Mouse (Mus musculus): Measurements from ENCODE around the gene Izumo1. TPM values are rescaled to one million over a fixed set of nuclear protein-coding genes. Genes with fewer than 3 reads are reported as not detected.

Izumo1 gene
- total RNA-seq, 4 experiments from 2014 or later = 0.20 to 0.53 (median 0.35) TPM

Other genes starting within 250 kb of the Izumo1 start
- gene Snrnp70, start 226.1 kb upstream of the Izumo1 start, total RNA-seq (2022) = 100 to 1,000 TPM in 1 of 4 experiments, 10 to 100 TPM in 3; 68.3 to 107 (median 86.7) TPM
- 1 to 10 TPM; 5.5 to 8.0 (median 6.9) TPM for gene Kcna7, start 216.2 kb upstream of the Izumo1 start, total RNA-seq (2022)
- gene Ntf5, start 208.1 kb upstream of the Izumo1 start, total RNA-seq (2022) = under 1 TPM; 0.30 to 0.50 (median 0.36) TPM
- gene Lhb, start 201.0 kb upstream of the Izumo1 start, total RNA-seq (2022) = not detected
- 100 to 1,000 TPM; 106 to 122 (median 112) TPM for gene Gys1, start 187.0 kb upstream of the Izumo1 start, total RNA-seq (2022)
- gene Ruvbl2, start 183.7 kb upstream of the Izumo1 start, total RNA-seq (2022) = 10 to 100 TPM; 23.1 to 31.5 (median 26.8) TPM
- 100 to 1,000 TPM; 164 to 329 (median 254) TPM for gene Ftl1, start 161.9 kb upstream of the Izumo1 start, total RNA-seq (2022)
- gene Bax, start 154.9 kb upstream of the Izumo1 start, total RNA-seq (2022) = 10 to 100 TPM; 24.3 to 26.9 (median 26.2) TPM
- not detected for gene Tulp2, start 139.9 kb upstream of the Izumo1 start, total RNA-seq (2022)
- 1 to 10 TPM; 3.8 to 8.5 (median 7.6) TPM for gene Gm45808, start 135.0 kb upstream of the Izumo1 start, total RNA-seq (2022)
- 10 to 100 TPM; 10.2 to 12.8 (median 11.5) TPM for gene Dhdh, start 133.0 kb upstream of the Izumo1 start, total RNA-seq (2022)
- 100 to 1,000 TPM; 130 to 149 (median 139) TPM for gene Nucb1, start 111.4 kb upstream of the Izumo1 start, total RNA-seq (2022)
- gene Ppp1r15a, start 95.5 kb upstream of the Izumo1 start, total RNA-seq (2022) = 10 to 100 TPM; 21.9 to 31.6 (median 28.0) TPM
- gene Plekha4, start 95.5 kb upstream of the Izumo1 start, total RNA-seq (2022) = 1 to 10 TPM; 2.6 to 4.2 (median 3.0) TPM
- 1 to 10 TPM in 3 of 4 experiments, under 1 TPM in 1; 0.40 to 2.0 (median 1.1) TPM for gene Hsd17b14, start 66.9 kb upstream of the Izumo1 start, total RNA-seq (2022)
- gene Bcat2, start 51.7 kb upstream of the Izumo1 start, total RNA-seq (2022) = 100 to 1,000 TPM; 295 to 316 (median 308) TPM
- gene Fgf21, start 6.3 kb upstream of the Izumo1 start, total RNA-seq (2022) = not detected
- gene Fut1, start 4.5 kb upstream of the Izumo1 start, total RNA-seq (2022) = not detected
- 10 to 100 TPM; 17.8 to 27.2 (median 26.2) TPM for gene Rasip1, start 5.7 kb downstream of the Izumo1 start, total RNA-seq (2022)
- 1 to 10 TPM; 2.0 to 5.9 (median 5.1) TPM for gene Mamstr, start 18.2 kb downstream of the Izumo1 start, total RNA-seq (2022)
- 1 to 10 TPM in 1 of 4 experiments, under 1 TPM in 3; 0.19 to 1.5 (median 0.58) TPM for gene Fut2, start 44.6 kb downstream of the Izumo1 start, total RNA-seq (2022)
- gene Ntn5, start 62.2 kb downstream of the Izumo1 start, total RNA-seq (2022) = under 1 TPM in 2 of 4 experiments, not detected in 2; 0.22 to 0.25 TPM
- under 1 TPM in 3 of 4 experiments, not detected in 1; 0.16 to 0.25 (median 0.23) TPM for gene Sec1, start 72.6 kb downstream of the Izumo1 start, total RNA-seq (2022)
- 1 to 10 TPM; 5.5 to 8.7 (median 8.1) TPM for gene Car11, start 78.0 kb downstream of the Izumo1 start, total RNA-seq (2022)
- gene Dbp, start 83.3 kb downstream of the Izumo1 start, total RNA-seq (2022) = 100 to 1,000 TPM in 3 of 4 experiments, 10 to 100 TPM in 1; 72.2 to 183 (median 152) TPM
- gene Rpl18, start 93.6 kb downstream of the Izumo1 start, total RNA-seq (2022) = 100 to 1,000 TPM; 552 to 697 (median 598) TPM
- gene Sphk2, start 96.2 kb downstream of the Izumo1 start, total RNA-seq (2022) = 10 to 100 TPM; 15.3 to 19.3 (median 18.4) TPM
- gene Fam83e, start 99.4 kb downstream of the Izumo1 start, total RNA-seq (2022) = under 1 TPM; 0.19 to 0.55 (median 0.44) TPM
- gene Spaca4, start 104.0 kb downstream of the Izumo1 start, total RNA-seq (2022) = not detected
- gene Lmtk3, start 161.9 kb downstream of the Izumo1 start, total RNA-seq (2022) = under 1 TPM in 1 of 4 experiments, not detected in 3; 0.22 TPM
- not detected for gene Sult2b1, start 162.9 kb downstream of the Izumo1 start, total RNA-seq (2022)
- 10 to 100 TPM; 54.0 to 65.5 (median 62.1) TPM for gene Cyth2, start 192.8 kb downstream of the Izumo1 start, total RNA-seq (2022)
- gene Kcnj14, start 203.0 kb downstream of the Izumo1 start, total RNA-seq (2022) = 1 to 10 TPM in 3 of 4 experiments, under 1 TPM in 1; 0.87 to 6.1 (median 3.1) TPM
- 10 to 100 TPM; 10.2 to 16.0 (median 13.6) TPM for gene Grwd1, start 209.1 kb downstream of the Izumo1 start, total RNA-seq (2022)

Measured in heart, adult 8-10 months (tissue).